Mouse (Mus musculus): ENCODE measurements around the gene Lrrc1. TPM values are rescaled to one million over a fixed set of nuclear protein-coding genes. Genes with fewer than 3 reads are reported as not detected.

Gene Lrrc1
- polyA plus RNA-seq, 1 experiment from 2014 or later: 14.9 TPM

- H3K27me3 ChIP-seq (replicated peaks): no peaks in the 10 kb centered on the region
- 20% methylated on average over 3 of the region's 3 CpGs for WGBS
- H3K4me2 ChIP-seq: no peak overlapping the region
- ATAC-seq (ENCODE audit: insufficient number of reproducible peaks, low FRiP score): no peak
- H3K36me3 ChIP-seq: no peaks in the 10 kb centered on the region
- H3K4me1 ChIP-seq (replicated peaks): peaks cover 21% of the 10 kb centered on the region
- no peak overlapping the region for H3K27ac ChIP-seq (ENCODE audit: poor library complexity, severe bottlenecking)
- H3K4me3 ChIP-seq: no peak overlapping the region
- no peak overlapping the region for H3K9ac ChIP-seq
- H3K9me3 ChIP-seq (replicated peaks): no peaks in the 10 kb centered on the region
These were observed 162.2 kb downstream of the Lrrc1 start for GRCm38 (mm10) chr9:77382514-77382913.

- Histone ChIP-seq H3K9me3 (replicated peaks) (no peaks in the 10 kb centered on the region), H3K27ac (ENCODE audit: poor library complexity, severe bottlenecking) (no peak overlapping the region), H3K9ac (no peak overlapping the region), H3K4me1 (replicated peaks) (peaks cover 24% of the 10 kb centered on the region), H3K27me3 (replicated peaks) (no peaks in the 10 kb centered on the region), H3K4me3 (no peak overlapping the region), H3K4me2 (no peak overlapping the region), H3K36me3 (no peaks in the 10 kb centered on the region)
- no peak for ATAC-seq (ENCODE audit: insufficient number of reproducible peaks, low FRiP score)
- WGBS: 18% methylated on average over 5 of the region's 5 CpGs
These were observed 163.1 kb downstream of the Lrrc1 start for GRCm38 (mm10) chr9:77381565-77381964.

Small RNAs within 50 kb of the gene (microRNA-seq; reads per million reads assigned to microRNA genes)
- not detected for gene Gm25250

Other genes starting within 250 kb of the Lrrc1 start
- gene Mlip, start 191.9 kb downstream of the Lrrc1 start, polyA plus RNA-seq (2016; fragmentation: Nextera tagmentation; extraction: Ambion mirVana): 67.8 and 70.9 TPM in 2 replicates
- 59.4 and 62.3 TPM in 2 replicates for gene Klhl31, start 91.6 kb upstream of the Lrrc1 start, polyA plus RNA-seq (2016; fragmentation: Nextera tagmentation; extraction: Ambion mirVana)
- 13.0 and 13.7 TPM in 2 replicates for gene Gclc, start 209.7 kb upstream of the Lrrc1 start, polyA plus RNA-seq (2016; fragmentation: Nextera tagmentation; extraction: Ambion mirVana)

All from heart, embryonic 12.5 days (tissue).